Mouse (Mus musculus): Measurements from ENCODE around the gene Zfp652. TPM values are rescaled to one million over a fixed set of nuclear protein-coding genes. Genes with fewer than 3 reads are reported as not detected.

The Zfp652 gene
- polyA plus RNA-seq (2012; rRNA removed) = 22.4 and 35.5 TPM in 2 replicates

DNA sequence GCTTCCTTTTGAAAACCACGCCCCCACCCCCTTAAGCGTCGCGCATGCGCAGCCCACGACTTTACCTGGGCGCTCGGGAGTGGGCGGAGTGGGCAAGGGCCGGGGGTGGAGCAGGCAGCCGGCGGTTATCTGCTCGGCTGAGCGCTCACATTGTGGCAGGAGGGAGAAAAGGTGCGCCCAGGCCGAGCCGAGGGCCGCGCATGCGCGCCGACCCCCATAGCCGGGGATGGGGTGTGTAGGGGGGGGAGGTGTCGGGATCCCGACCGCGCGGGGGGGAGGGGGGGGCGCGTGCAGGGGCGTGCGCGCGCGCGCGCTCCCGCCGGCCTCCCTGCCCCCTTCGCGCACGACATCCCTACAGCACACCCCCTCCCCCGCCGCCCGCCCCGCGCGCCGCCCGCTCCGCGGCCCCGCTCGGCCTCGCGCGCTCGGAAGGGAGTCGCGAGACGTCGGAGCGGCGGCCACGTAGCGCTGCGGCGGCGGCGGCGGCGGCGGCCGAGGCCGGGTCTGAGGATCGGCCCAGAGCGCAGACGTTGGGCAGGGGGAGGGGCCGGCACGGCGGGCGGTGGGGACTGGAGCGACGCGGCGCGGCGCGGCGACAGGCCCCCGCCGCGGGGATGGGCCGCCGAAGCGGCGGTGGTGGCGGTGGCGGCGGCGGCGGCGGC lies at the start of gene Zfp652:
Gene Zfp652 (plus strand): TSS at position 111 of the 662 bp plus-strand sequence.

DNA sequence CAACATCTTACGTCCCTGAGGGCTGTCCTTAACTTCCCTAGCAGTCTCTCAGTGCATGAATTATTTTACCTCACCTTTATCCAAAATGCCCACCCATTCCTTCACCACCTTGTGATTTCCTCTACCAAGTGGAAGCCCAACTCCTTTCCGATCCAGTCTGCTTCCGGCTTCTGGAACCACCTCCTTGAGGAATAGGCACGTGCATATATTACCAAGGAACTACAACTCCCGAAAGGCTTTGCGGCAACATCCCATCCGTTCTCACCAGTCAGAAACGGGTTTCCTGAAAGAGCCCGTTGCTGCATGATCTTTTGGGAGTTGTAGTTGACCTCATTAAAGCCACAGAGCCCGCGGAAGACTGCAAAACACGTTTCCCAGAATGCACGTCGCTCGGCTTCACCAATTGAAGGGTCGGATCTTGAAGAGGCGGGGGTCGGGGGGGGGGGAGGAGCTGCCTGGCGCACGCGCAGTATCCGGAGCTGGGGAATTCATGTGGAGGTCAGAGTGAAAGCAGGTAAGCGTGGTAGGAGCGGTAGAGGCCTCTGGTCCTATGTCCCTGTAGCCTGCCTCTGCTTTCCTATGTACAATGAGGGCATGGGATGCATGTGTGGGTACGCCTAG lies 45.8 kb upstream of the Zfp652 start, which contains the start of gene Phb:
Gene Phb (plus strand): TSS at position 429 of the 621 bp plus-strand sequence.

DNA sequence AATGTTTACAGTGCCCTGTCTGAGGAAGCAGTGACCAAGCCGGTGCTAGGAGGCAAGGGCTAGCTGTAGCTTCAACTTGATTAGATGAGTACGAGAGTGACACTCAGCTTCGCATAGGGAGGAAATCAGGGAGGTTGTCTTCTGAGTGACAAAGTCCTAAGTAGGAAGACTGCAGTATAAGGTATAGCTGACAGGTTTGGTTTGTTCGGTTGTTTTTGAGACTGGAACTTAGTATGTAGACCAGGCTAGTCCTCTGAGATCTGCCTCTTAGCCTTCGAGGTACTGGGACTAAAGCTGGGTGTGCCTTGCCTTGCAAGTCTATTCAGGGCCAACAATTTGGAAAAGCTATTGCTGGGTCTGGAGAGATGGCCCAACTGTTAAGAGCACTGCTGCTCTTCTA lies 10.8 kb downstream of the Zfp652 start, which contains the start of gene B130006D01Rik:
Gene B130006D01Rik (plus strand): TSS at position 301 of the 400 bp plus-strand sequence.

DNA sequence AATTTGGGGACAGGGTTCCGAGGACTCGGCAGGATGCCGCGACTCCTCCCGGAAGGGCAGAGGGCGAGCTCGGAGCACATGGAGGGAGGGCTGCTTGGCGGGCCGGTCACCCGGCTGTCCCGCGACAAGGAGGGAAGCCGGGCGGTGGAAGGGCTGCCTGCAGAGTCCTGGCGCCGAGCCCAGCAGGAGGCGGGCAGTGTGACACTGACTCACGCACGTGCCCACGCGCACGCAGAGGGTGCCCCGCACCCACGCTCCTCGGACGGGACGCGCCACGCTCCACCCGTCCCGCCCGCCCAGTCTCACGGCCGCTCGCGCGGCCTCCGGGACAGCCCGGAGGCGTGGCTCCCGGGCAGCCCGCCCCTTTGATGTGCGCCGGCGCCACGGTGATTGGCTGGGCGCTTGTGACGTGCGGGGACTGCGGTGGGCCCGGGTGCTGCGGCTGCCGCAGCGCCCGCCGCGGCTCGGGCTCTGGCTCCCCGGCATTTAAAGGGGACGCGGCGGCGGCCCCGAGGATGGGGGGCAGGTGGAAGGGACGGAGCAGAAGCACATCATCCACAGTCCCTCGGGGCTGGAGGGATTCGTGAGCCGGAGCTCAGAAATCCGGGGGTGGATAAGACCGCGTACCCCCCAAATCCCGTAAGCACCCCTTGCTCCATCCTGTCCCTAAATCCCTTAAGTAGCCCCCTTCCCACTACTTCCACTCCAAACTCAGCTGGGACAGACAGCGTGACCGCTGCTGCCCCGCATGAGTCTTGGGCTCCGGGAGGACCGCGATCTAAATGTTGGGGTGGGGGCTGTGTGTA lies 111.8 kb downstream of the Zfp652 start, which contains the start of gene Phospho1:
Gene Phospho1 (plus strand): TSS at position 429 of the 806 bp plus-strand sequence.

DNA sequence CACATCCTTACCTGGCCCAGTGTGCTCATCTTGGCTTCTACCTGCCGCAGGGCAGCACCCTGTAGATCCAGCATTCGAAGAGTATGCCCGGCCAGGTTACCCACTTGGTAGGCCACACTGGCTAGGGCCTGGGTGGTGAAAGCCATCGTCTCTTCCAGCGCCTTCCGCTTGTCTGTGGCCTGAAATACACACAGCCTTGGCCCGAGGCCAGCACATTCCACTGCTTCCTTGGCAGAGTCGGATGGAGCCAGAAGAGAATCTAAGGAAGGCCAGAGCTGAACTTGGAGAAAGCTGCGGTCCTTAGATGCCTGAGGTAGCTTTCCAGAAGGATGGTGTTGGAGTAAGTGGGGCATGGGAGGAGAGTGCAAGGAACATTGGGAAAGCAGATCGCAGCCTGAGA lies 124.6 kb downstream of the Zfp652 start, which contains the start of gene Gngt2:
Gene Gngt2 (plus strand): TSS at position 158 of the 400 bp plus-strand sequence.

DNA sequence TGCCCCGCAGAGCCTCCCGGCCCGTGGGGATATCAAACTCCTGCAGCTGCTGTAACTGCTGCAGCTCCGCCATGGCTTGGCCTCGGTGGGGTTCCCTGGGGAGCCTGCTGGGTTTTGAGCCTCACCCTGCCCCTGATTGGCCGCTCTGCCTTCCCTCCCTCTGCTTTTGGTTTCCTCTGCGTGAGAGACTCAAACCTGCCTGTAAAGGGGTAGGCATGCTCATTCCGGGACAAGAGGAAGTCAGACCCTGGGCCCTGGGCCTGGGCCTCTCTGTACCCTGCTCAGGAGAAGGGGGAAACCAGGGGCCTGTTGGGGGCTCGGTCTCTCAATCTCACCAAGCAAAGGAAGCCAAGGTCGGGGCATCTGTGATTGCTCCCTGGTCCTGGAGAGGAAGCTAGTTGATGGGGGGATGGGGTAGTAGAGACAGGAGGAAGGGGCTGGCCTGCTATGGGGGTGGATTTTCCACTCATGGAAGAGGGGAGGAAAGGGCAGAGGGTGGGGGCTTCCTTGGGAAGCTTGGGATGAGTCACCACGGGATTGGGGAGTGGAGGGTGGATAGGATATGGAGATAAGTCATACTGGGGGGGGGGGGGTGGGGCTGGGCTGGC lies 129.7 kb downstream of the Zfp652 start, which contains the start of gene Abi3:
Gene Abi3 (minus strand): TSS at position 403 of the 608 bp plus-strand sequence.

Other genes with a start within 250 kb of the Zfp652 start
- 2.6 and 3.4 TPM in 2 replicates for gene Nxph3, start 198.1 kb upstream of the Zfp652 start, polyA plus RNA-seq (2012; rRNA removed)
- gene Ngfr, start 124.9 kb upstream of the Zfp652 start, polyA plus RNA-seq (2012; rRNA removed) = 40.6 and 81.6 TPM in 2 replicates
- gene Phb, start 45.7 kb upstream of the Zfp652 start, polyA plus RNA-seq (2012; rRNA removed) = 94.8 and 153 TPM in 2 replicates
- gene B130006D01Rik, start 10.9 kb downstream of the Zfp652 start, polyA plus RNA-seq (2012; rRNA removed) = not detected in 2 replicates
- 26.5 and 29.5 TPM in 2 replicates for gene Phospho1, start 111.8 kb downstream of the Zfp652 start, polyA plus RNA-seq (2012; rRNA removed)
- 2.4 and 3.6 TPM in 2 replicates for gene Gngt2, start 124.5 kb downstream of the Zfp652 start, polyA plus RNA-seq (2012; rRNA removed)
- gene Abi3, start 129.8 kb downstream of the Zfp652 start, polyA plus RNA-seq (2012; rRNA removed) = 33.4 and 37.7 TPM in 2 replicates
- gene B4galnt2, start 202.2 kb downstream of the Zfp652 start, polyA plus RNA-seq (2012; rRNA removed) = 0.29 and 0.42 TPM in 2 replicates